ENCODE assay signal across 12 mouse cellular contexts in the genomic region with DNA sequence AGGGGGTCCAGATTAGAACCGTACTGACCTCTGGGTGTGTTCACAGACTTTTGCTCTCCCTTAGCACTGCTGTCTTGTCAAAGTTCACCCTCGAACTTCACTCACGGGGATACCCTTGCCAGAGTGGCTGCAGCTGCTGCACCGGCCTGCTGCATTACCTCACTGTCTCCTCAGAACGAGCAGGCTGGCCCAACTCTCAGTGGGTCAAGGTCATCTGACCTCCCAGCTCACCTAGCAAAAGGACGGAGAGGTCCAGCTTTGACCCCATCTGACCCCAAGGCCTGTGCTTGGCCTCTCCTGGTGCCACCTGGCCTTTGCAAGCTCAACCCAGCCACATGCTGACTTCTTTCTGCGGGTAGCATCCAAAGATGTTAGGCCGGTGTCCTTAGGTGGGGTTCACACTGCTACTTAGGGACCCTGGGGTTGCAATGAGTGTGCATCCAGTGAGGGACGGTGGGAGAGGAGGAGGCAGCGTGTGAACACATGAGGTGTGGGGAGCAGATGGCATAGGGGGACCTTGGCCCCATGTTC. TPM values are rescaled to one million over a fixed set of nuclear protein-coding genes. Genes with fewer than 3 reads are reported as not detected.
DNase-seq lines count a peak whose midpoint lies in the region; ATAC-seq and TF ChIP-seq lines count a peak whose summit lies in the region.
"Had no signal": no experiment of that assay in that cellular context is flagged by ENCODE, and none has a peak within 500 bp of the region (broad histone marks: within the 10 kb centered on the region; RNA-seq: fewer than 3 reads in every experiment).

No protein-coding gene starts in this region.

- no peaks in the 10 kb centered on the region for H3K9me3 ChIP-seq in lung, embryonic 14.5 days (ENCODE audit: low read depth, low read length)
- no peaks in the 10 kb centered on the region for H3K9me3 ChIP-seq in embryonic facial prominence, embryonic 13.5 days
- H3K9me3 ChIP-seq in liver, embryonic 16.5 days (replicated peaks; ENCODE audit: control insufficient read depth, low read length), result no peaks in the 10 kb centered on the region
- H3K9me3 ChIP-seq: embryonic facial prominence, embryonic 15.5 days; neural tube, embryonic 13.5 days had no signal

- peak; percentile 47 for DNase-seq in adrenal gland, postnatal 10 days
- no peak for DNase-seq in adrenal gland, adult 8-10 months
- DNase-seq in lung, embryonic 14.5 days, result no peak
- no peak for DNase-seq in lung, postnatal 36 days
- no peak for DNase-seq in cerebellum, postnatal 14 days
- no peak for DNase-seq in kidney, adult 11 months
- DNase-seq: cerebellum, adult 11-12 months; lung, postnatal 4 days had no signal

- H3K4me3 ChIP-seq in lung, embryonic 14.5 days (ENCODE audit: low read depth, low read length), result no peak overlapping the region
- H3K4me3 ChIP-seq in embryonic facial prominence, embryonic 13.5 days, result no peak overlapping the region
- H3K4me3 ChIP-seq in liver, embryonic 16.5 days (ENCODE audit: low read depth, low read length), result peak overlapping the region; percentile 92
- H3K4me3 ChIP-seq: embryonic facial prominence, embryonic 15.5 days; neural tube, embryonic 13.5 days had no signal

- peaks cover 30% of the 10 kb centered on the region for H3K4me1 ChIP-seq in lung, embryonic 14.5 days (ENCODE audit: insufficient read depth)
- peaks cover 77% of the 10 kb centered on the region for H3K4me1 ChIP-seq in embryonic facial prominence, embryonic 13.5 days
- H3K4me1 ChIP-seq in liver, embryonic 16.5 days (ENCODE audit: control insufficient read depth, low read depth, low read length), result peaks cover 78% of the 10 kb centered on the region

- no peak for ATAC-seq in lung, embryonic 14.5 days (ENCODE audit: insufficient read depth)
- ATAC-seq in embryonic facial prominence, embryonic 13.5 days (ENCODE audit: insufficient number of reproducible peaks, insufficient read depth, low FRiP score, low TSS enrichment, low read depth), result no peak
- no peak for ATAC-seq in liver, embryonic 16.5 days (ENCODE audit: low read depth)

- H3K4me2 ChIP-seq in lung, embryonic 14.5 days, result peak overlapping the region; percentile 29; the same call in 1 of the 2 replicates
- H3K4me2 ChIP-seq in embryonic facial prominence, embryonic 13.5 days, result no peak overlapping the region
- peak overlapping the region; percentile 85 for H3K4me2 ChIP-seq in liver, embryonic 16.5 days (ENCODE audit: low read depth, low read length)
- H3K4me2 ChIP-seq: embryonic facial prominence, embryonic 15.5 days; neural tube, embryonic 13.5 days had no signal

- H3K36me3 ChIP-seq in lung, embryonic 14.5 days (ENCODE audit: insufficient read depth), result 0 out of 2 replicates have a peak, but pooled peaks cover 8% of the 10 kb centered on the region
- no peaks in the 10 kb centered on the region for H3K36me3 ChIP-seq in embryonic facial prominence, embryonic 13.5 days
- peaks cover 31% of the 10 kb centered on the region for H3K36me3 ChIP-seq in liver, embryonic 16.5 days (ENCODE audit: control insufficient read depth, insufficient read depth)
- H3K36me3 ChIP-seq: embryonic facial prominence, embryonic 15.5 days; neural tube, embryonic 13.5 days had no signal

- 59% methylated on average over 10 of the region's 10 CpGs for WGBS in lung, embryonic 14.5 days
- 69% methylated on average over 10 of the region's 10 CpGs for WGBS in embryonic facial prominence, embryonic 13.5 days
- WGBS in liver, embryonic 16.5 days (ENCODE audit: insufficient replicate concordance), result 73% methylated on average over 10 of the region's 10 CpGs

- no peak overlapping the region for H3K9ac ChIP-seq in lung, embryonic 14.5 days
- H3K9ac ChIP-seq in embryonic facial prominence, embryonic 13.5 days, result peak overlapping the region; percentile 32; the same call in 1 of the 2 replicates
- H3K9ac ChIP-seq in liver, embryonic 16.5 days (ENCODE audit: low read depth, low read length), result peak overlapping the region; percentile 99
- H3K9ac ChIP-seq: embryonic facial prominence, embryonic 15.5 days; neural tube, embryonic 13.5 days had no signal

- no peak for TF ChIP-seq CTCF in lung, embryonic 14.5 days (IDR thresholded peaks at IDR 0.05; ENCODE audit: low read depth)

- H3K27ac ChIP-seq in lung, embryonic 14.5 days (ENCODE audit: low read depth), result no peak overlapping the region
- H3K27ac ChIP-seq in embryonic facial prominence, embryonic 13.5 days, result no peak overlapping the region
- peak overlapping the region; percentile 99 for H3K27ac ChIP-seq in liver, embryonic 16.5 days (ENCODE audit: low read length)
- H3K27ac ChIP-seq: neural tube, embryonic 13.5 days had no signal

- no peaks in the 10 kb centered on the region for H3K27me3 ChIP-seq in lung, embryonic 14.5 days (ENCODE audit: insufficient read depth, low read length)
- no peaks in the 10 kb centered on the region for H3K27me3 ChIP-seq in embryonic facial prominence, embryonic 13.5 days
- H3K27me3 ChIP-seq in liver, embryonic 16.5 days (ENCODE audit: control insufficient read depth, insufficient read depth, low read depth, low read length), result no peaks in the 10 kb centered on the region
- H3K27me3 ChIP-seq: embryonic facial prominence, embryonic 15.5 days had no signal

RNA-seq across cellular contexts. Expression of gene E2f2, which starts 3.9 kb away (rescaled TPM):
- 10 to 100 TPM in 1 of 2 experiments, 1 to 10 TPM in 1; 7.9 to 14.8 TPM for total RNA-seq in adrenal gland, postnatal 10 days (2021)
- 1 to 10 TPM; 2.6 to 3.6 (median 2.7) TPM for total RNA-seq in adrenal gland, adult 8-10 months (2022)
- 5.5 and 6.5 TPM in 2 replicates for polyA plus RNA-seq in lung, embryonic 14.5 days (2014; fragmentation: Nextera tagmentation; extraction: Ambion mirVana)
- 6.4 and 7.1 TPM in 2 replicates for polyA plus RNA-seq in embryonic facial prominence, embryonic 13.5 days (2015; fragmentation: Nextera tagmentation; extraction: Ambion mirVana)
- 83.5 and 93.6 TPM in 2 replicates for polyA plus RNA-seq in liver, embryonic 16.5 days (2015; fragmentation: Nextera tagmentation; extraction: Ambion mirVana)

RNA-seq across cellular contexts. Expression of gene Asap3, which starts 30.1 kb away (rescaled TPM):
- 1 to 10 TPM; 5.0 to 7.9 TPM for total RNA-seq in adrenal gland, postnatal 10 days (2021)
- 1 to 10 TPM; 2.5 to 4.9 (median 3.6) TPM for total RNA-seq in adrenal gland, adult 8-10 months (2022)
- 4.4 and 5.4 TPM in 2 replicates for polyA plus RNA-seq in lung, embryonic 14.5 days (2014; fragmentation: Nextera tagmentation; extraction: Ambion mirVana)
- 10.9 and 11.6 TPM in 2 replicates for polyA plus RNA-seq in embryonic facial prominence, embryonic 13.5 days (2015; fragmentation: Nextera tagmentation; extraction: Ambion mirVana)
- polyA plus RNA-seq in liver, embryonic 16.5 days (2015; fragmentation: Nextera tagmentation; extraction: Ambion mirVana), result 2.2 and 3.0 TPM in 2 replicates

RNA-seq across cellular contexts. Expression of gene Id3, which starts 32.8 kb away (rescaled TPM):
- 100 to 1,000 TPM in 1 of 2 experiments, 10 to 100 TPM in 1; 97.2 to 110 TPM for total RNA-seq in adrenal gland, postnatal 10 days (2021)
- 10 to 100 TPM; 58.3 to 76.8 (median 73.8) TPM for total RNA-seq in adrenal gland, adult 8-10 months (2022)
- 469 and 477 TPM in 2 replicates for polyA plus RNA-seq in lung, embryonic 14.5 days (2014; fragmentation: Nextera tagmentation; extraction: Ambion mirVana)
- polyA plus RNA-seq in embryonic facial prominence, embryonic 13.5 days (2015; fragmentation: Nextera tagmentation; extraction: Ambion mirVana), result 540 and 613 TPM in 2 replicates
- 37.5 and 40.6 TPM in 2 replicates for polyA plus RNA-seq in liver, embryonic 16.5 days (2015; fragmentation: Nextera tagmentation; extraction: Ambion mirVana)

Comparison
In these comparisons a context has a peak if more than half of its experiments do, and no peak if none do; other contexts are left out.
1. RNA of gene E2f2, which starts 3.9 kb away (polyA plus RNA-seq): 83.5 to 93.6 TPM in liver, embryonic 16.5 days; 6.4 to 7.1 TPM in embryonic facial prominence, embryonic 13.5 days and 5.5 to 6.5 TPM in lung, embryonic 14.5 days; every median in the first group is over 10 times any median in the second.
2. RNA of gene Id3, which starts 32.8 kb away (polyA plus RNA-seq): 540 to 613 TPM in embryonic facial prominence, embryonic 13.5 days and 469 to 477 TPM in lung, embryonic 14.5 days; 37.5 to 40.6 TPM in liver, embryonic 16.5 days; every median in the first group is over 10 times any median in the second.